Mouse (Mus musculus) common myeloid progenitor, adult 5-6 weeks (primary cell): ENCODE results near the gene Tut7. TPM values are rescaled to one million over a fixed set of nuclear protein-coding genes. Genes with fewer than 3 reads are reported as not detected.
"Not testable (repeated sequence)": the region's sequence is repeated elsewhere in the genome, so short reads cannot be mapped to it uniquely, and the experiment has no call there.

ENCODE experiments used
- ATAC-seq: replicated peaks from 2 replicates; pipeline ENCODE4 v1.8.0; 2016; ENCODE audit warnings: low read depth, mild to moderate bottlenecking, moderate TSS enrichment, inconsistent platforms; ENCODE audit not compliant: poor library complexity, severe bottlenecking
- total RNA-seq: library from RNA; stranded (forward); fragments of 200-1000, 187-1606 nt; gene quantifications from 2 replicates; pipeline ENCODE4 v1.2.3, GENCODE M21; 2017

Gene Tut7
- total RNA-seq, 1 experiment from 2014 or later, result 219 TPM

- peak; percentile 69 for ATAC-seq
Measured at GRCm38 (mm10) chr13:59834786-59835452, 12.0 kb upstream of the Tut7 start.

- ATAC-seq, result no peak
Measured at GRCm38 (mm10) chr13:59832871-59833270, 9.9 kb upstream of the Tut7 start.

GRCm38 (mm10) chr13:59832454-59832853, 9.5 kb upstream of the Tut7 start:
- no peak for ATAC-seq

GRCm38 (mm10) chr13:59825966-59826365, 3.0 kb upstream of the Tut7 start:
- no peak for ATAC-seq

GRCm38 (mm10) chr13:59820836-59821235, 2.1 kb downstream of the Tut7 start:
- peak; percentile 34 for ATAC-seq

- no peak for ATAC-seq
Measured at GRCm38 (mm10) chr13:59820114-59820513, 2.8 kb downstream of the Tut7 start.

- ATAC-seq, result no peak
Measured at GRCm38 (mm10) chr13:59817352-59817751, 5.6 kb downstream of the Tut7 start.

GRCm38 (mm10) chr13:59814109-59814591, 8.8 kb downstream of the Tut7 start:
- peak; percentile 83 for ATAC-seq

- no peak for ATAC-seq
Measured at GRCm38 (mm10) chr13:59811581-59811980, 11.4 kb downstream of the Tut7 start.

GRCm38 (mm10) chr13:59801000-59801399, 21.9 kb downstream of the Tut7 start:
- ATAC-seq, result no peak

GRCm38 (mm10) chr13:59800077-59800476, 22.9 kb downstream of the Tut7 start:
- no peak for ATAC-seq

GRCm38 (mm10) chr13:59798306-59798705, 24.6 kb downstream of the Tut7 start:
- no peak for ATAC-seq

GRCm38 (mm10) chr13:59796466-59796848, 26.5 kb downstream of the Tut7 start:
- ATAC-seq, result no peak

GRCm38 (mm10) chr13:59795807-59796465, 27.0 kb downstream of the Tut7 start:
- peak; percentile 51 for ATAC-seq

GRCm38 (mm10) chr13:59794786-59795185, 28.2 kb downstream of the Tut7 start:
- no peak for ATAC-seq

- ATAC-seq, result no peak
Measured at GRCm38 (mm10) chr13:59782145-59782544, 40.8 kb downstream of the Tut7 start, which contains the start of gene Gm49354. Gm49354 (minus strand) TSS chr13:59782245.

GRCm38 (mm10) chr13:59779744-59780264, 43.1 kb downstream of the Tut7 start:
- not testable (repeated sequence) for ATAC-seq

- 0 out of 2 replicates have a peak, but pooled peaks have one; percentile 46 for ATAC-seq
Measured at GRCm38 (mm10) chr13:59779213-59779612, 43.7 kb downstream of the Tut7 start.

GRCm38 (mm10) chr13:59775168-59775567, 47.8 kb downstream of the Tut7 start:
- no peak for ATAC-seq

- ATAC-seq, result peak; percentile 45
Measured at GRCm38 (mm10) chr13:59771257-59771656, 51.7 kb downstream of the Tut7 start.

GRCm38 (mm10) chr13:59770847-59771246, 52.1 kb downstream of the Tut7 start:
- no peak for ATAC-seq
